ENCODE assay signal across 11 mouse cellular contexts in the genomic region with DNA sequence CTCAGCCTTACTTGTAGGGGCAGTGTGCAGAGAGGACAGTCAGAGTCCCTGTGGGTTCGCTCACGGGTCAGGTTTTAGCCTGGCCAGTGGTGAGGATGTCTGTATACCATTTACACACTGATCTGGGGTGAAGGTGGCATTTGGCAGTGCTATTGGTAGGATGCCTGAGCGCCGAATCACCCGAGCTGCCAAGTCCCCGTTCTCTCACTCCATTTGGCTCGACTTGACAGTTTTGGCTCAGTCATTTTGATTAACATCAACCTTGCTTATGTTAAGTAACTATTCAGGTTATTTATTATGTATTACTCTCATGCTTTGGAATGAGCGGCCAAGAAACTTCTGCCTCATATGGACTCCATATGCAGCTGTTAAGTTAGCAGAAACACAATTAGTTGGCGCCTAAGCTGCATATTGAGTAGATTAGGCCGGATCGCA. TPM values are rescaled to one million over a fixed set of nuclear protein-coding genes. Genes with fewer than 3 reads are reported as not detected.
DNase-seq lines count a peak whose midpoint lies in the region; ATAC-seq and TF ChIP-seq lines count a peak whose summit lies in the region.
"Had no signal": no experiment of that assay in that cellular context is flagged by ENCODE, and none has a peak within 500 bp of the region (broad histone marks: within the 10 kb centered on the region; RNA-seq: fewer than 3 reads in every experiment).

No protein-coding gene starts in this region.

- no peak for TF ChIP-seq CTCF in liver, postnatal 0 days (IDR thresholded peaks at IDR 0.05; ENCODE audit: low read depth)

- peak; percentile 16 for DNase-seq in adrenal gland, postnatal 25 days
- DNase-seq in adrenal gland, adult 2 months, result no peak
- DNase-seq in lung, postnatal 4 days, result no peak
- DNase-seq in frontal cortex, postnatal 10 days (ENCODE audit: low spot score in 2 of 2), result no peak
- DNase-seq in liver, postnatal 0 days, result no peak
- DNase-seq: B cell, adult 2 months; thymus, postnatal 14 days had no signal

- H3K9me3 ChIP-seq in lung, embryonic 16.5 days (ENCODE audit: control insufficient read depth, low read length), result no peaks in the 10 kb centered on the region
- no peaks in the 10 kb centered on the region for H3K9me3 ChIP-seq in hindbrain, embryonic 16.5 days (ENCODE audit: control insufficient read depth, low read length)
- H3K9me3 ChIP-seq in stomach, embryonic 15.5 days, result no peaks in the 10 kb centered on the region
- no peaks in the 10 kb centered on the region for H3K9me3 ChIP-seq in liver, postnatal 0 days (ENCODE audit: low read length)

- WGBS in lung, embryonic 16.5 days, result 42% methylated on average over 11 of the region's 11 CpGs
- WGBS in hindbrain, embryonic 16.5 days, result 63% methylated on average over 11 of the region's 11 CpGs
- 46% methylated on average over 11 of the region's 11 CpGs for WGBS in stomach, embryonic 15.5 days
- WGBS in liver, postnatal 0 days (ENCODE audit: insufficient replicate concordance), result 82% methylated on average over 11 of the region's 11 CpGs

- H3K36me3 ChIP-seq in lung, embryonic 16.5 days (ENCODE audit: control insufficient read depth, insufficient read depth, low read length), result no peaks in the 10 kb centered on the region
- no peaks in the 10 kb centered on the region for H3K36me3 ChIP-seq in hindbrain, embryonic 16.5 days (ENCODE audit: control insufficient read depth, insufficient read depth, low read length)
- H3K36me3 ChIP-seq in stomach, embryonic 15.5 days, result no peaks in the 10 kb centered on the region
- no peaks in the 10 kb centered on the region for H3K36me3 ChIP-seq in liver, postnatal 0 days (replicated peaks; ENCODE audit: insufficient read depth, low read length)

- H3K9ac ChIP-seq in lung, embryonic 16.5 days (ENCODE audit: low read length), result no peak overlapping the region
- H3K9ac ChIP-seq in hindbrain, embryonic 16.5 days (ENCODE audit: low read depth, low read length), result peak overlapping the region; percentile 6; the same call in 1 of the 2 replicates
- no peak overlapping the region for H3K9ac ChIP-seq in stomach, embryonic 15.5 days
- H3K9ac ChIP-seq in liver, postnatal 0 days (replicated peaks), result no peak overlapping the region
- H3K9ac ChIP-seq: liver, embryonic 14.5 days had no signal

- H3K4me3 ChIP-seq in lung, embryonic 16.5 days (ENCODE audit: low read length), result no peak overlapping the region
- no peak overlapping the region for H3K4me3 ChIP-seq in hindbrain, embryonic 16.5 days (ENCODE audit: low read length)
- H3K4me3 ChIP-seq in stomach, embryonic 15.5 days (replicated peaks), result no peak overlapping the region
- H3K4me3 ChIP-seq in liver, postnatal 0 days (ENCODE audit: low read depth, low read length), result no peak overlapping the region

- peak overlapping the region; percentile 46; the same call in 1 of the 2 replicates for H3K27ac ChIP-seq in lung, embryonic 16.5 days (ENCODE audit: low read length)
- H3K27ac ChIP-seq in hindbrain, embryonic 16.5 days (ENCODE audit: low read depth, low read length), result peak overlapping the region; percentile 29; the same call in 1 of the 2 replicates
- peak overlapping the region; percentile 71 for H3K27ac ChIP-seq in stomach, embryonic 15.5 days
- H3K27ac ChIP-seq in liver, postnatal 0 days (ENCODE audit: low read depth), result no peak overlapping the region
- H3K27ac ChIP-seq: liver, embryonic 14.5 days had no signal

- H3K4me1 ChIP-seq in lung, embryonic 16.5 days (replicated peaks; ENCODE audit: control insufficient read depth, insufficient read depth, low read length), result peaks cover 16% of the 10 kb centered on the region
- peaks cover 24% of the 10 kb centered on the region for H3K4me1 ChIP-seq in hindbrain, embryonic 16.5 days (ENCODE audit: control insufficient read depth, insufficient read depth, low read depth, low read length)
- H3K4me1 ChIP-seq in stomach, embryonic 15.5 days, result peaks cover 12% of the 10 kb centered on the region
- 0 out of 2 replicates have a peak, but pooled peaks cover 2% of the 10 kb centered on the region for H3K4me1 ChIP-seq in liver, postnatal 0 days (ENCODE audit: insufficient read depth)

- no peak for TF ChIP-seq EP300 in liver, postnatal 0 days (IDR thresholded peaks at IDR 0.05; ENCODE audit: low read depth)

- peak; percentile 89 for ATAC-seq in lung, embryonic 16.5 days (ENCODE audit: low read depth)
- 0 out of 2 replicates have a peak, but pooled peaks have one; percentile 24 for ATAC-seq in hindbrain, embryonic 16.5 days
- 0 out of 2 replicates have a peak, but pooled peaks have one; percentile 35 for ATAC-seq in stomach, embryonic 15.5 days (ENCODE audit: insufficient read depth, low FRiP score, low read depth)
- no peak for ATAC-seq in liver, postnatal 0 days

- no peaks in the 10 kb centered on the region for H3K27me3 ChIP-seq in lung, embryonic 16.5 days (ENCODE audit: control insufficient read depth, insufficient read depth, low read depth, low read length)
- H3K27me3 ChIP-seq in hindbrain, embryonic 16.5 days (replicated peaks; ENCODE audit: control insufficient read depth, insufficient read depth, low read length), result no peaks in the 10 kb centered on the region
- no peaks in the 10 kb centered on the region for H3K27me3 ChIP-seq in stomach, embryonic 15.5 days (replicated peaks)
- no peaks in the 10 kb centered on the region for H3K27me3 ChIP-seq in liver, postnatal 0 days (ENCODE audit: insufficient read depth, low read length)

- peak overlapping the region; percentile 16; the same call in 1 of the 2 replicates for H3K4me2 ChIP-seq in lung, embryonic 16.5 days (ENCODE audit: low read depth, low read length)
- H3K4me2 ChIP-seq in hindbrain, embryonic 16.5 days (ENCODE audit: low read length), result no peak overlapping the region; the same call in 1 of the 2 replicates
- no peak overlapping the region for H3K4me2 ChIP-seq in stomach, embryonic 15.5 days
- H3K4me2 ChIP-seq in liver, postnatal 0 days (ENCODE audit: low read depth, low read length), result no peak overlapping the region

RNA-seq across cellular contexts. Expression of a gene that starts 18.7 kb away (rescaled TPM):
- 50.1 and 58.3 TPM in 2 replicates for total RNA-seq in adrenal gland, postnatal 25 days (2021)
- 10 to 100 TPM; 47.3 to 67.5 TPM for total RNA-seq in adrenal gland, adult 2 months (2021)
- polyA plus RNA-seq in adrenal gland, adult 2 months (2012; rRNA removed), result 32.3 and 40.3 TPM in 2 replicates
- polyA plus RNA-seq in lung, embryonic 16.5 days (2015; fragmentation: Nextera tagmentation; extraction: Ambion mirVana), result 24.7 and 24.9 TPM in 2 replicates
- polyA plus RNA-seq in hindbrain, embryonic 16.5 days (2015; fragmentation: Nextera tagmentation; extraction: Ambion mirVana), result 86.9 and 93.7 TPM in 2 replicates
- 34.9 and 37.0 TPM in 2 replicates for polyA plus RNA-seq in stomach, embryonic 15.5 days (2015; fragmentation: Nextera tagmentation; extraction: Ambion mirVana)
- 1.6 and 1.7 TPM in 2 replicates for polyA plus RNA-seq in liver, postnatal 0 days (2015; fragmentation: Nextera tagmentation; extraction: Ambion mirVana)
